Mouse (Mus musculus): ENCODE measurements around the gene Gif.

Gif gene

DNA sequence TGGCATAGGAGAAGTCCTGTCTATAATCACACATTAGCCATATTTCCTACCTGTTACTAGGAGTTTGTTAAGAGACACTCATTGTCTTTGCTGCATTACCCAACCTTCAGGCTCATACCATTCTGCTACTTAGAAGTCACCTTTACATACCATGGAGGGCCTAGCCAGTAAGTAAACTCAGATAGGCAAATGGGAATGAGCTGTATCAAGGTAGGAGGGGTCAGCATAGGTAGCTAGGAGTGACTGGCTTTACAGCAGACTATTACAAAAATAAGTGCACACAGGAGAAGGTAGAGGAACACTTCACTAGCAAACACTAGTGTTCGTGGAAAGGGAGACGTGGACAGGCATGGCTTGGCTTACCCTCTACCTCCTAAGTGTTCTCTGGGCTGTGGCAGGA lies at the start of gene Gif:
Gene Gif (plus strand): TSS at position 257 of the 400 bp plus-strand sequence.
- no peak for DNase-seq (ENCODE audit: low read depth, low spot score)

DNA sequence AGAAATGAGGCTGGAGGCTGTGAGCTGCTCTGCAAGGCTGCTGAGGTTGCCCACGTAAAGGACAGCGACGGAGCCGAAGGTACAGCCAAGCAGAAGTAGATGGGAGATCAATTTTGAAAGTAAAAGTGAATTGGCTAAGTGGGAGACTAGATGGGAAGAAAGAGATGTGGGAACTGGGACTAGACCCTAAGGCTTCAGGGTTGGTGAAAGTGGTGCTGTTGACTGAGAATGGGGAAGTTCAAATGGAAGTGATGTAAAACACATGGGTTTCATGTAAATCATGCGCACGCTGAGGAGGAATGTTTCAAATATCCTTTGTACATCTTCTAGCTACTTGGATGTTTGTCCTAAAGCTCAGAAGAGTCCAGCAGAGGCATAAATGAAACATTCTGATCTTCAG lies 49.0 kb upstream of the Gif start:
- peak; percentile 9 for DNase-seq (ENCODE audit: low read depth, low spot score)

DNA sequence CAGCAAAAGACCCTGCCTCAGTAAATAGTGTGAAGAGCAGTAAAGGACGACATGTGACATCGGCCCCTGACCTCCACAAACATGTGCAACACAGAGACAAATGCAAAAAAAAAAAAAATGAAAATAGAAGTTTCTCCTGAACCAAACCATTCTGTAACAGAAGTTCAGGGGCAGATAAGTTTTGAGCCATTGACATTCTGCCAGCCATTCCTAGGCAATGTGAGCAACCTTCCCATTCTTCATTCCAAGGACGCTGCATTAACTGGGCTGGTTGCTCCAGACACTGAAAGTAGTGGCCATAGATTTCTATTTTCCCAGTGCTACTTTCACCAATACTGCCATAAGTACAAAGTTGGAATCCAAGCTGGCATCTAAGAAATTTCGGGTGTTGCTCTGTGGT lies 34.9 kb upstream of the Gif start:
- no peak for DNase-seq (ENCODE audit: low read depth, low spot score)

DNA sequence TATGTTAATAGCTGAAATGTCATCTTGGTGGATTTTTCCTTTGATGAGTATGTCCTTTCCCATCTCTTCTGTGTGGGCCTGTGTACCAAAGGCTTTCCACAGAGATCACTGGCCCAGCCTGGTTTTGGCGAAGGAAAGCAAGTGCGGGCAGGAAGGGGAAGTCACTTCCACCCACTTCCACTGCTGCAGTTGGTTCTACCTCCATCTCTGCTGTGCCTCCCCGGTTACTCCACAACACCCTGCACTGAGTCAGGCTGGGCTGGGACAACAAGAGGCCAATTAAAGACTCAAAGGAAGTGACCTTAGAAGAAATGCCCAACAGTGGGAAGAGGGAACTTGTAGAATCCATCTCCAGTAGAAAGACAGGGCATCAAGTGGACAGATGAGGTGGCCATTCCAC lies 27.3 kb upstream of the Gif start:
- DNase-seq (ENCODE audit: low read depth, low spot score) = no peak

DNA sequence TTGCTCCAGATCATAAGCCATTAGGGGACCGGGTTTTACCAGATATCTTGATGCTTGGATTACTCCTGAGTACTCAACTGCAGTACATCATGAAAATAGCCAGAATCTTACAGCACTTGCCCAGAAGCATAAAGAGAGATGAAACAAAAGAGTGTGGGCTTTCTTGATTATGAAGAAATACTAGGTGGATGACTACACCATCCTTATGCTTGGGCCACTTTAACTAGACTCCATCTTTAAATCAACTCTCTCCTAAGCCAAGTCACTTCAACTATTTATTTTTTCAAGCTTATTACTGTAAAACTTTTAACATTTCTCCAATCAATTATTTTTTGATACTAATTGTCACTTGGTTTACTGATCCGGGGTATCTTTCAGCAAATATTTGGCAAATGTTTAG lies 23.5 kb upstream of the Gif start:
- DNase-seq (ENCODE audit: low read depth, low spot score) = no peak

DNA sequence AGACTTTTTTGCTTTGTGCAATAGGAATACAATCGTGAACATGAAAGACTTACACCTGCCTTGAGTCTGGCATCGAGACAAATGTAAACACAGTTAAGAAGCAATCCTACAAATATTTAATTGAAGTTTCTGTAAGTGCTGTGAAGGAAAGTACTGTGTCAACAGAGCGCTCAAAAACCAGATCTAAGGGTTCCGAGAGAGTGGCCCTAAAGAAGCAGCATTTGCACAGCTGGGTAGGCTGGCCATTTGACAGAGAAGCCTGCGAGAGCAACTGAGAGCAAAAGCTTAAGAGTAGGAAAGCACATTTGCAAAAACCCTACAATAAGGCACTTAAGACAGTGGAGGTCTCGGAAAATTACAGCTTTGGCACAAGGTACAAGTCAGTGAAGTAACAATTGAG lies 23.1 kb upstream of the Gif start:
- DNase-seq (ENCODE audit: low read depth, low spot score) = no peak

DNA sequence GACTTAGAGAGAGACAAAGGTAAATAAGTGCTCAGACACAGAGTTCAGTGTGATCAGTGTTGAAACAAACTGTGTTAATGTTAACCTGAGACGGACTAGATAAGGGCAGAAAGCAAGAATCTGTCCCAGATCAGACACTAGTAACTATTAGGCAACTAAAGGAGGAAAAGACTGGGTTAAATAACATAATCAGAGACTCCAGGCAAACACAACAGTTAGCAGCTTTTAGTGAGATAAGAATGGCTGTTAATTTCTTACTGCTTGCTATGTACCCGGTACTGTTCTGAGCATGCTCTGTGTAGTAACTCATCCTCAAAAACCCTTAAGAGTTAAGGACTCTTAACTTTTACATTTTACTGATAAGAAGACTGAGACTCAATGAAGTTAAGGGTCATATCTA lies 21.4 kb upstream of the Gif start:
- DNase-seq (ENCODE audit: low read depth, low spot score) = no peak

DNA sequence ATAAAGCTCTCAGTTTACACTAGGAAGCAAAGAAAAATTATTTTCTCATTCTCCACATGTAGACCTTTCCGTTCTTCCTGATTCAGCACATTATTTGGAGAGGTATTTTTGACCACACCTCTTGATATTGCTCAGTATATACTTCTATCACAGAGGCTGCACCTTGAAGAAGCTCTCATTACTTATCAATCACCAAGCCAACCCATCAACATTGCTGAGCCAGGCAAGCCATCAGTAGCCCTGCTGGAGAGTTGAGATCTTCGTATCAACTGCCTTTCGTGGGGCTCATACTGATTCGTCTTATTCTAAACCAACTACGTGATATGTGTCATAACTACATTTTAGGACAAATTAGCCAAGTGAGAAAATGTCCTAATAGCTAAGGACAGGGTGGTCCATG lies 20.1 kb upstream of the Gif start:
- DNase-seq (ENCODE audit: low read depth, low spot score) = no peak

DNA sequence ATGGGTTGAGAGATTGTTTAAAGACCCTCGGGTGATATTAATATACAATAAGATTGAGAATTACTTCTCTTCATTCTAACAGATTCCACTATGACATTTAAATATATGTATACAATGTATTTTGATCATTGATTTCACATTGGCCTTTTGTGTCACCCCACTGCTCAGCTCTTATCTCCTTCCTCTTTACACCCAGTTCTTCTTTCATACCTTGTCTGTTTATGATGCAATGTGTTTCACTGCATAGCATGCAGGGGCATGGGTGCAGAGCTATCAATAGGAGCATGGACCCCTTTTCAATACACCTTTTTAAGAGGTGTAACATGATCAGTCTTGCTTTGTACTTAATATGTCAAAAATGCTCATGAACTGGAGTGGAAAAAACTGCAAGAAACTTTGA lies 17.1 kb upstream of the Gif start:
- DNase-seq (ENCODE audit: low read depth, low spot score) = peak; percentile 8

DNA sequence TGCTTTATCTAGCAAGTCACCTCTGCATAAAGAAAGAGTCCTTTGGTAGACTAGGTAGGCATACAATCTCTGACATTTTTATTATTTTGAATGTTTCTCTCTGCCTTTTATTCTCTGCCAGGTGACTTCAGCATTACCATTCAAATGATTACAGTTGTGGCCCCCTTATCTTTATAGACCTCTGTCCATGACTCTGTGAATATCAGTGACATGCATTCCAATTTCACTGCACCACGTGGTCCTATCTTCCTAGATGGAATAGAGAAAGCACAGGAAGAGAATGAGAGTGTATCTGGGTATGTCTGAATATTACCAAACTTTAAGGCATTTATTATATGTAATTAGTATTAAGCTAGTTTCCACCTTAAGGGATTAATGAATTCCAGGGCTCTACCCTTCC lies 10.9 kb upstream of the Gif start:
- no peak for DNase-seq (ENCODE audit: low read depth, low spot score)

DNA sequence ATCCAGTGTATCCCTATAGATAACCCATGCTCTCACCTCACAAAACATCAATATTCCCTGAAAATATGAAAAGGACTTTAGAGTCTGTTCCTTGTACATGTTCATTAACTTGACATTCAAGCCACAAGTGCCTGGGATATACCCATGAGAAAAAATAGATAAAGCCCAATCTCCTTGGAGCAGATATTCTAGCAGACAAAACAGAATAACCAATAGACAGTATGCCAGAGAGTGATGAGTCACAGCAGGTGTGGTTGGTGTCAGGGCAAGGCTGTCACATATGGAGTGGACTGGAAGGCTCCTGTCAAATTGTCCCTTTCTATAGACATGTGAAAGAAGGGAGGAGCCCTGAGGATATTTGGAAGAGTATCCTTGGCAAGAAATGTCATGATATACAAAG lies 1.7 kb upstream of the Gif start:
- no peak for DNase-seq (ENCODE audit: low read depth, low spot score)

DNA sequence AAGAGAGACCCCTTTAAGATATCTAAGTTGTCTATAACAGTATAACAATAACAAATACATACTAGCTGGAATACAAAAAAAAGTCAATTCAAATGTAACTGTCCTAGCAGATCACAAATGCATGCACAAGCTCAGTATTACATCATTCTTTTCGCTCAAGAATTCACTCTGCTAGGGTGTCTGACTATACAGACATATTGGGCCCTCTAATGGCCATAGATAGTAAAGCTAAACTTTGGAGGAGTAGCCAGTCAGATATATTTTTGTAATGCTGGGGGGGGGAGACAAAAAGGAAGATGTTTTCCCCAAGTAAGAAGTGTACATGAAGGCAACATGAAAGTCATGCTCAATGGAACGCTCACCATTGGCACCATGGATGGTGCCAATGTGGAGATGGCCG lies 17.7 kb downstream of the Gif start:
- DNase-seq (ENCODE audit: low read depth, low spot score) = peak; percentile 36

DNA sequence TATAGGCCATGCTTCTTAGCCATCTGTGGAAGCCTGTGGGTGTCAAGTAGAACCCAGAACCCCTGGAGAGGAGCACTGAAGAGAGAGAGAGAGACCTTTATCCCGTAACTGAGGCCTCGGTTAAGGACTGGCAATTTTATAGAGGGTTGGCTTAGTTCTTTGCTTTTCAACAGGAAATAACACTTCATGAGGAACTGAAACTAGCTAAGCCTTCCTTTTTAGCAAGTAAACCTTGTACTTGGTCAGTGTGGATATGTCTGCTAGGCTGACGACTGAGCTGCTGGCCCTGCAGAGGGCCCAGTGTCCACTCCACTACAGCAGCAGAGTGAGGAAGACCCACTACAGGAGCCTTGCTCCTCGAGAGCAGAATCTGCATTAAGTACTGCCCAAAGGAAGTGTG lies 19.1 kb downstream of the Gif start:
- peak; percentile 84 for DNase-seq (ENCODE audit: low read depth, low spot score)

DNA sequence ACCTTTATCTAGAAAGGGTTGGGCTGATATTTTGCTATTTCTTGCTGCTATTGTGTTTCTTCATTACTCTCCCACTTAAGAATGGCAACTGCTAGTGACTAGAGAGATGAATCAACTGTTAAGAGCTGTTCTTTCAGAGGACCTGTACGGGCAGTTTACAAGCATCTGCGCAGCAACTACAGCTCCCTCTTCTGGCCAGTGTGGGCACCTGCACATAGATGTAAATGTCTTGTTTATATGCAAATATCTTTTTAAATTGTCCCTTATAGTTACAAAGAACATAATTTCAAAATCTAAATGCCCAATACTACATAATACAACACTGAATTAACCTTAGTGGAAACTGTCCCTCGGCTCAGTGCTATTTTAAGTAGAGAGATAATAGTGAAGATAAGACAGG lies 20.8 kb downstream of the Gif start:
- peak; percentile 78 for DNase-seq (ENCODE audit: low read depth, low spot score)

DNA sequence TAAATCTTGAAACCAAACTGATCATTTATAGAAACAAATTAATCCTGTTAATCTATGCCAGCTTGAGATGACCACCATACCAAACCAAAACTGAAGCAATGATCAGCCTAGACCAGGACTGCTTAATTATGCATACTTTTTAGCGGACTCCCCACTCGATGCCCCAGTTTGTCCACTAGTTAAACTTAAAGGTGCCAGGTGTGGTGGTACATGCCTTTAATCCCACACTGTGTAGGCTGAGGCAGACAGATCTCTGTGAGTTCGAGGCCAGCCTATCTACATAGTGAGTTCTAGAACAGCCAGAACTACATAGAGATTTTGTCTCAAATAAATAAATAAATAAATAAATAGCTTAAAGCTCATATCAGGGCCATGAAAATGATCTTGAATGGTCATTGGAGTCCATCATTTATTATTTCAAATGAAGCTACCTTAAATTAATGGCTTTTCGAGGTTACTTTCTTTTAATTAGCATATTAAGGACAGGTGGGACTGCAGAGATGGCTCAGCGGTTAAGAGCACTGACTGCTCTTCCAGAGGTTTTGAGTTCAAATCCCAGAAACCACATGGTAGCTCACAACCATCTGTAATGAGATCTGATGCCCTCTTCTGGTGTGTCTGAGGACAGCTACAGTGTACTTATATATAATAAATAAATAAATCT lies 22.0 kb downstream of the Gif start:
- peak; percentile 9 for DNase-seq (ENCODE audit: low read depth, low spot score)

DNA sequence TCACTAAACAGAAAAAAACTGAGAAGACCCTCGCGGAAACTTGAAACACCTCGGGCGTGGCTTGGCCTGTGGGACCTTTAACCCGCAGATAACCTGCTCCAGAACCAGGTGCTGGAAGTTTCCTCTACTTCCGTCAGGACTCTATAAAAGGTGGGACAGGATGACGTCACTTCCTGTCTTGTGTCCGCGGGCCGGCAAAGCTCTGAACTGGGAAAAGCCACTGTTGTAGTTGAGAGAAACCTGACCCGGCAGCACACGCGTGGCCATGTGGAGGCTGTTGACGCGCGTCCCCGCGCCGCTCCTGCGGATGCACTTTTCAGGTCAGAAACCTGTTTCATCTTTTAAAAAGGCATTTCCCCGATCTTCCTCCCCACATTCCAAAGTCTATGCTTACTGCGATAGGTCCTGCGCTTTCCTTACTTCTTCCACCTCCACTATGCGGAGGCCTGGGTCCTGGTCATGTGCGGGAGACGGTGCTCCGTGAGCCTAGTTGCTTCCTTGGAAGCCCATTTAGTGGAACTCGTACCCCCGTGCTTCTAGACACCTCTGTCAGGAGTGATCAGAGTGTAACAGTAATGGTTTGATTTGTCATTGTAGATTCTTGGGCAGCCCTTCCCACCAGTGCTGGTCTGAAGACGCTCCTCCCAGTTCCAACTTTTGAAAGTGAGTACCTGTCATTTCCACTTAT lies 23.0 kb downstream of the Gif start, which contains the start of gene Mrpl16:
Gene Mrpl16 (plus strand): TSS at position 187 of the 688 bp plus-strand sequence.
- DNase-seq (ENCODE audit: low read depth, low spot score) = peak; percentile 93

DNA sequence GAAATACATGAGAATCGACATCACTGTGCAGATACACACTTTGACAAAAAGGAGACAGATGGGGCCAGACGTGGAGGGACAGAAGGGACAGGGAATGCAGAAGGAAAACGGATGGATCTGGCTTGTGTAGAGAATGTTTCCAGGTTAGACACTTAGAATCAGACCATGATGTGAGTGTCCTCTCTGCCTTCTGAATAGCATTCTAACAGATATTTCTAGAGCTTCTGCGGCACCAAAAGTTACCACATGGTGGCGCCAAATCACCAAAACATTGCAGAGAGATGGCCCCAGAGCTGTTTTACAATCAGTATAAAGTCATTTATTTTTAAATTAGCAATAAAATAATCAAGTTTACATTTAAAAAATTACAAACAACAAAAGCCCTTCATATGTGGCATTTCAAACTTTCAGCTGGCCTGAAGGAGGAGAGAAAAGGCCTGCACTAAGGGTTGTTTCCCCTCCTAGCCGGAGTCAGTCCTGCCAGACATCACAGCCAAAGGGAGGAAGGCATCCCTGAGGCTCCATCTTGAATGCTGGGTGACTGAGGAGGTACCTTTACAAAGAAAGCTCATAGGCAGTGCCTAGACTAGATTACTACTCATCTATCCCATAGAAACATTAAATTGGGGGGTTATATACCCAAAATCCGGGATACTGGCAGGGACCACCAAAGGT lies 30.0 kb downstream of the Gif start:
- DNase-seq (ENCODE audit: low read depth, low spot score) = peak; percentile 60

DNA sequence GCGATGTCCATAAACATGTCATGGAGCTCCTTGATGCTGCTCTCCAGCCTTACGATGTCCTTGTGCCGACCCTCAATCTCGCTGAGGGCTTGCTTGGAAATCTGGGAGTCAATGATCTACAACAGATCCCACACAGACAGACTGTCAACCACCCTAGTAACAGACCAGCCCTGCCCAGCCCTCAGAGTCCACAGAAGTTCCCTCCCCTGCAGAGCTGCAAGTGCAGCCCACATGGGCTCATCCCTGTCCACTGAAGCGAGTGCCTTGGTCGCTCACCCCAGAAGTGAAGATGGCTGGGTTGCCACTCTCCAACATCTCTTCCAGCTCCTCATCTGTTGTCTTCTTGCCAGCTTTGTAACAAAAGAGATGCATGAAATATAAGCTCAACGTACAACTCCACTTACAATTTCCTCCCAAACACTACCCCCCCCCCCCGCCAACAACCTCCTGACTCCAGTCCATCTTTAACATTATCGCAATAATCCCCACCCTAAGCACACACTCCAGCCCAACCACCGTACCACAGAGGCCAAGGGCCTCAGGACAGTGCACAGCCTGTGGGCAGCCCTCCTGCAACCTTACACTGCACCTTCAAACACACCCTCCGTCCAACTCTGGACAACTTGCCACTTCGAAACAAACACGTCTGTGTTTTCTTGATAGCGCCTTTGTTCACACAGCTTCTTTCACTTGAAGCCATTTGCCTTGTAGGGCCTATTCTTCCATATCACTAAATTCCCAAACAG lies 38.2 kb downstream of the Gif start:
- no peak for DNase-seq (ENCODE audit: low read depth, low spot score)

DNA sequence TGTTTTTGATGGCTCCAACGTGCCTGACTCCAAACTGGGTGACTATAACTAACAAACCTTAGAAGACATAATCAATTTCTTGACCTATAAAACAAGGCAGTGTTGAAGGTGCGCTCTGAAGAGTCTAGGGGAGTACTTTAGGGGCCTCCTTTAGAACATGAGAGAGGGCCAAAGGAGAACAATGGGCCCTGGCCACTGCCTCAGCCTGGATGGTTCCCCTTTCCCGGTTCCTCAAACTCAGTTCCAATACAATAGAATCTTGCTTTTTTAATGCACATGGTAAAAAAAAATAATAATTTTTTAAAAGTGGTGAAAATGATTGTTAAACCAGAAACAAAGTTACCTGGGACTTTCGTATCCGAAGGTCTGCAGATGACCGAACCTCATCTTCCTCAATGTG lies 40.5 kb downstream of the Gif start:
- no peak for DNase-seq (ENCODE audit: low read depth, low spot score)

DNA sequence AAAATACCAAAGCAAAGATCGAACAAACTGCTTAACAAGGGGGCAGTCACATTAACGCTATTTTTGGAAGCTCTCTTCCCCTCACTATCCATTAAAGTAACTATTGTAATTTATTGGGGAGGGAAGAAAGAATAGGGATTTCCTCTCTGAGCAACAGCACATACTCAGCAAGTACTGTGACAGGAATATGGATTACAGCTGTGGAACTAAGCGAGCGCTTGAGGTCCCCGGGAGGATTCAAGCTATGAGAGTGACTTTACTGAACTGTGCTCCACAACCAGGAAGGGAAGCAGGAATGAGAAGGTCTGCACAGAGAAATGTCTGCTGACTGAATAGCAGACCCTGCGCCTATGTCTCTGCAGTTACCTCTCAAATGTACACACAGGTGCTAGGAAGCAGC lies 41.5 kb downstream of the Gif start:
- DNase-seq (ENCODE audit: low read depth, low spot score) = no peak

DNA sequence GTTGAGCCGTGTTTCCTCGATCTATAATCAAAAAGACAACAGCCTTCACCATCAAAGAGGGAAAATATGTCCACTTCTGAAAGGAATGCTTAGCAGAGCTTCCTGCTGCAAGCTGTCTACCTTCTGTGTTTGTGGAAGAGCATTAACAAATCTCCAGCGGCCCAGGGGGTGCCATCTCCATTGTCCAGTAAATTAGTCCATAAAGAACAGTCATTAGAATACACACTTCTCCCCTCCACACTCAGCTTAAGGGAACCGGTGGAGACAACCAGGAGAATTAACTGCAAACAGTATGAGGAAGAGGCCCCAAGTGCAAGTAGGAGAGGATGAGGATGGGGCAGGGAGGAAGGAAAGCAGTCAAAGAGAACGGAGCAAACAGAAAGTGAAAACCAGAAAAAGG lies 44.5 kb downstream of the Gif start:
- DNase-seq (ENCODE audit: low read depth, low spot score) = no peak

DNA sequence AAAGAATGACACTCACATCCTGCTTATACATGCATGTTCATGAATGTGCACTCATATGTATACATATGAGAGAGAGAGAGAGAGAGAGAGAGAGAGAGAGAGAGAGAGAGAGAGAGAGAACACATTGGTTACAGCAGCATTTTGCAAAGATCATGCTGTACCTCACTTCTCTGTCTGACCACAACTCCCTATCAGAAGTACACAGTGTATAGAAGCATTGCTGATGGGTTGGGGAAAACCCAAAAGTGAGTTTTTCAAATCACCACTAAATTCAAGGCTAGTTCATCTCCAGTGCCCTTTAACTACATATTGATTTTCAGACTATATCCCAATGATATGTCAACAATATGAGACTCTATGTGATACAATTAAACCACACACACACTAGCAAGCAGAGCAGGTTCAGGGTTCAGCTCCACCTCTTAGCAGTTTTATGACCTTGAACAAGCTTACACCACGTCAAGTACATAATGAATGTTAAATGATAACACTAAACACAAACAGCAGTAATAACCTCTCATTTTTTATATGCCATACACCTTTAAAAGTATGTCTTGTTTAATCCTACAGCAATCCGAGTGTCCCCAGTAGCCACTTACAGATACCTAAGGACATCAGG lies 46.5 kb downstream of the Gif start:
- DNase-seq (ENCODE audit: low read depth, low spot score) = no peak

All from A20 (cell line).